Mouse (Mus musculus): ENCODE measurements at regions not wholly inside any gene's neighbourhood (a gene's known extent, or its start where the extent isn't known, plus 50 kb on each side); places are given as distances from the start of the nearest gene placed in this dataset.
A peak's percentile ranks its signal among the peaks of the same experiment; 100 is the strongest.

DNA sequence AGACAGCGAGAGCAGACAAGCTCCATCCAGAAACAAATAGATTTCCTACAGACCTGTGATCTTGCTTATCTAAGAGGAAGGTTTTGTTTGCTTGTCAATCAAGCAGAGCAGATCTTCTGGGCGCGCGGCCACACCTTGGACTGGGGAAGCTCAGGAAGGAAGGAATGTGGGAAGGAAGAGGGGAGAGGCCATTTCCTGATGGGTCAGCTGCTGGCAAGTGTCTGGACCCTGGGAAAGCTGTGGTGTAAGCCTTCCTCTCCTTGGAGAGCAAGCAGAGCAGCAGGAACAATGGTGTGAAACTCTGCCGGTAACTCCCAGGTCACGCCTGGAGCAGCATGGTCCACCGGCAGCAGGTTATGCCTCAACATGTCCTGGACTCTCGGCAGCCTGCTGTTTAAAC is 287.7 kb upstream of the Actbl2 start:
- Histone ChIP-seq H3K9me3 (ENCODE audit: control insufficient read depth, low read length) (no peaks in the 10 kb centered on the region), H3K4me3 (ENCODE audit: low read length) (no peak overlapping the region), H3K27me3 (ENCODE audit: control insufficient read depth, insufficient read depth, low read length) (no peaks in the 10 kb centered on the region), H3K9ac (ENCODE audit: low read depth, low read length) (no peak overlapping the region), H3K4me2 (replicated peaks; ENCODE audit: low read depth, low read length) (0 out of 2 replicates have a peak overlapping the region, but pooled peaks have one; percentile 11), H3K4me1 (ENCODE audit: control insufficient read depth, insufficient read depth, low read length) (peaks cover 10% of the 10 kb centered on the region; the same call in 1 of the 2 replicates), H3K27ac (ENCODE audit: low read depth, low read length) (peak overlapping the region; percentile 48; the same call in 1 of the 2 replicates), H3K36me3 (ENCODE audit: control insufficient read depth, insufficient read depth, low read length) (no peaks in the 10 kb centered on the region)
- peak; percentile 63; the same call in 1 of the 2 replicates for ATAC-seq (ENCODE audit: low FRiP score, low TSS enrichment)
- 28% methylated on average over 8 of the region's 8 CpGs for WGBS

DNA sequence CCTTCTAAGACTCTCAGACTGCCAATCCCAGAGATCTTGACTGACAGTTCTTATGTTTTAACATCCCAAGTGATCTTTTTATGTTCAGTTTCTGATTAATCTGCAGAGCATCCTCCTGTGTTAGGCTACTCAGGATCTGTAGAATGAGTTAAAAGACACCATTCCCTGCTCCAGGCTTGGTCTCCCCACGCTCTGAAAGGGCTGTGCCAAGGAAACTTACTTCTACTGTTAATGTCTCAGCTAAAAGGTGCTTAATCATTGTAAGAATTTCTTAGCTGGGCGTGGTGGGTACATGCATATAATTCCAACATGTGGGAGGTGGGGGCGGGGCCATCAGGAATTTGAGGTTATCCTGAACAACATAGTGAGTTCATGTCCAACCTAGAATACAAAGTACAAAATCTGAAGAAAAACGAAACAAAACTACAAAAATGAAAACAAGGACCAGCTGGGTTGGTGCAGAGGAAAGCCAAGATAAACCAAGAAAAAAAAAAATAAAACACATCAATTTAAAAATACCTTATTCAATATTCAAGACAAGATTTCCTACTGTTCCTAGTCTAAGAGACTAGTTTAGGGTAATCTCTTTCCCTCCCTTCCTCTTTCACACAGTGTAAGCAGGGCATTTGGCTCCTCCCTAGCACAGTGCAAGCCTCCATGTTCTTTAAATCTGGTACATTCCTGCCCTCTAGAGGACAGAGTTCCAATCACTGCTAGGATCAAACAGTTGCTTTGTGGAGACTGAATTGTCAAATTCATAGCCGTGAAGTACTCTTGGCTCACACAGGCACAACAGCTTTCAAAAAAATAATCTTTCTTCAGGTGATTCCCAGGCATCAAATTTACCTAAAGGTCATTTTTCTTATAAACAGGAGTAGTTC is 286.9 kb upstream of the Actbl2 start:
- Histone ChIP-seq H3K9ac (ENCODE audit: low read depth, low read length) (no peak overlapping the region), H3K4me3 (ENCODE audit: low read length) (no peak overlapping the region), H3K27ac (ENCODE audit: low read depth, low read length) (peak overlapping the region; percentile 48; the same call in 1 of the 2 replicates), H3K36me3 (ENCODE audit: control insufficient read depth, insufficient read depth, low read length) (no peaks in the 10 kb centered on the region), H3K4me1 (ENCODE audit: control insufficient read depth, insufficient read depth, low read length) (peaks cover 10% of the 10 kb centered on the region; the same call in 1 of the 2 replicates), H3K4me2 (replicated peaks; ENCODE audit: low read depth, low read length) (no peak overlapping the region), H3K27me3 (ENCODE audit: control insufficient read depth, insufficient read depth, low read length) (no peaks in the 10 kb centered on the region), H3K9me3 (ENCODE audit: control insufficient read depth, low read length) (no peaks in the 10 kb centered on the region)
- WGBS: 39% methylated on average over 5 of the region's 5 CpGs
- ATAC-seq (ENCODE audit: low FRiP score, low TSS enrichment): peak; percentile 96

DNA sequence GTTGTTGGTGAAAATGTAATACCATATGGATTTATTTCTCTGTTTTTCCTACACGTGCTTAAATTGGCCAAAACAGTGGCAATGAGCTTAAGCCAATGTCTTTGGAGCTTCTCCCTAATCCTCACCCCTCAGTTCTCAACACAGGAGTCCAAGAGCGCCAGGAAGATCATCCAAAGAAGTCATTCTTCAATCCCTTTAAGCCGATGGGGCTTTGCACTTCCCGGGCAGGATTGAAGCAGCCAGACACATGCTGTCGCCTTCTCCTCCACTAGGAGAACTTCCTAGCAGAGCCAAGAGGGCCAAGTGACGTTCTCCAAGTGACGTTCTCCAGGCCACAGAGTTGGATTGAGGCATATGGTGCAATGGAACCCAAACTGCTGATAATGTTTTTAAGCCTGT is 286.3 kb upstream of the Actbl2 start:
- H3K27me3 ChIP-seq (ENCODE audit: control insufficient read depth, insufficient read depth, low read length): no peaks in the 10 kb centered on the region
- peaks cover 10% of the 10 kb centered on the region; the same call in 1 of the 2 replicates for H3K4me1 ChIP-seq (ENCODE audit: control insufficient read depth, insufficient read depth, low read length)
- ATAC-seq (ENCODE audit: low FRiP score, low TSS enrichment): no peak
- H3K9ac ChIP-seq (ENCODE audit: low read depth, low read length): no peak overlapping the region
- H3K27ac ChIP-seq (ENCODE audit: low read depth, low read length): no peak overlapping the region
- no peaks in the 10 kb centered on the region for H3K9me3 ChIP-seq (ENCODE audit: control insufficient read depth, low read length)
- H3K4me2 ChIP-seq (replicated peaks; ENCODE audit: low read depth, low read length): no peak overlapping the region
- no peak overlapping the region for H3K4me3 ChIP-seq (ENCODE audit: low read length)
- WGBS: 54% methylated on average over 7 of the region's 7 CpGs
- no peaks in the 10 kb centered on the region for H3K36me3 ChIP-seq (ENCODE audit: control insufficient read depth, insufficient read depth, low read length)

DNA sequence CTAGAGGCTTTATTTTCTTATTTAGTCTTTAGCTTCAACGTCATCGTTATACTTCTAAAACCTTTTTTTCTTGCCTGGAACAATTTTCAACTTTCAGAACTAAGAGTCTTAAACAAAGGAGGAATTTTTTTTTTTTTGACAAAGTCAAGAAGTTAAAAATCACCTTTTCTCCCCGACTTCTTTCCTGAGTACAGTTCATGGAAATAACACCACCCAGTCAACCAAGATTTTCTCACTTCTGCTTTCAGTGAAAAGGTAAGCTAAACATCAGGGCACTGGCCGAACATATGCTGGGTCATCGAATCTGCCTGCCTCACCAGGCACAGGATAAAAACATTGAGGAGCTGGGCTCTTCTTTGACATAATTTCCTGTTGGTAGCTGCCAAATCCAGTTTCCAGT is 277.4 kb upstream of the Actbl2 start:
- Histone ChIP-seq H3K36me3 (ENCODE audit: control insufficient read depth, insufficient read depth, low read length) (no peaks in the 10 kb centered on the region), H3K4me3 (ENCODE audit: low read length) (no peak overlapping the region), H3K9ac (ENCODE audit: low read depth, low read length) (no peak overlapping the region), H3K4me2 (replicated peaks; ENCODE audit: low read depth, low read length) (no peak overlapping the region), H3K4me1 (ENCODE audit: control insufficient read depth, insufficient read depth, low read length) (no peaks in the 10 kb centered on the region), H3K27ac (ENCODE audit: low read depth, low read length) (no peak overlapping the region), H3K9me3 (ENCODE audit: control insufficient read depth, low read length) (no peaks in the 10 kb centered on the region), H3K27me3 (ENCODE audit: control insufficient read depth, insufficient read depth, low read length) (no peaks in the 10 kb centered on the region)
- no peak for ATAC-seq (ENCODE audit: low FRiP score, low TSS enrichment)
- 82% methylated on average over 5 of the region's 5 CpGs for WGBS

DNA sequence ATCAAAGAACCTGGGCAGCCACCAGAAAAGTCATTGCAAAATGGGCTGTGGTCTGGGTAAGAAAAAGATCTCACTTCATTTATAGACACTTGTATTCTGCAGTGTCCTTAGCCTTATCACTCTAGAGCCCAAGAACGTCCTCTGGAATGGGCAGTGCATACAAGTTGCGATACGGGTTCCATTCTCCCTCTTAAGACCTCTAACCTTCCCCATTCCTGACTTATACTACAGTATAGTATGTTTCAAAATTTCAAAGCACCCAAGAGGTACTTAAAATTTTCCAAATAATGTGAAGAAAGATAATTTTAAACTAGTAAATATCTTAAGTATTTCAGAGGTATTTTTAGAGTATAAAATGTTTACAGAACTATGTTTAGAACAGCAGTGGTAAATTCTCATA is 276.8 kb upstream of the Actbl2 start:
- 87% methylated on average over 3 of the region's 3 CpGs for WGBS
- Histone ChIP-seq H3K4me1 (ENCODE audit: control insufficient read depth, insufficient read depth, low read length) (no peaks in the 10 kb centered on the region), H3K27ac (ENCODE audit: low read depth, low read length) (no peak overlapping the region), H3K9me3 (ENCODE audit: control insufficient read depth, low read length) (no peaks in the 10 kb centered on the region), H3K36me3 (ENCODE audit: control insufficient read depth, insufficient read depth, low read length) (no peaks in the 10 kb centered on the region), H3K27me3 (ENCODE audit: control insufficient read depth, insufficient read depth, low read length) (no peaks in the 10 kb centered on the region), H3K4me3 (ENCODE audit: low read length) (no peak overlapping the region), H3K4me2 (replicated peaks; ENCODE audit: low read depth, low read length) (no peak overlapping the region), H3K9ac (ENCODE audit: low read depth, low read length) (no peak overlapping the region)
- ATAC-seq (ENCODE audit: low FRiP score, low TSS enrichment): no peak

DNA sequence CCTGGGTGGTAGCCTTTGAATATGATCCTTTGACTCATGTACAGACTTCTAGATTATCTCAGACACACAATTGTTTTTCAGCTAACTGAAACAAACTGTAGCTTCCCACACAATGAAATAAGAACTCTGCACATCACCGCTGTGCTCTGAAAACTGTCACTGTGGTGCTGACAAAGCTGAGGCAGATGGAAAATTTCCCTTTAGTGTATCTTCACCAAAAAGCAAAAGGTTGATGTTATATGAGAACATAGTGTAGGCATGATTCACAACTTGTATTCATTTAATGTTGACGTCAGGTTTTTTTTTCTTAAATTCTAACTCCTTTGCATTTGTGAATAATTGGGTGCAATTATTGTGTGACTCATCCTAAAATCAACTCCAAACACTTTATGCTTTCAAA is 264.1 kb upstream of the Actbl2 start:
- H3K27me3 ChIP-seq (ENCODE audit: control insufficient read depth, insufficient read depth, low read length): no peaks in the 10 kb centered on the region
- no peaks in the 10 kb centered on the region for H3K9me3 ChIP-seq (ENCODE audit: control insufficient read depth, low read length)
- no peak overlapping the region for H3K4me3 ChIP-seq (ENCODE audit: low read length)
- no peak overlapping the region for H3K9ac ChIP-seq (ENCODE audit: low read depth, low read length)
- no peaks in the 10 kb centered on the region for H3K36me3 ChIP-seq (ENCODE audit: control insufficient read depth, insufficient read depth, low read length)
- H3K27ac ChIP-seq (ENCODE audit: low read depth, low read length): no peak overlapping the region
- H3K4me1 ChIP-seq (ENCODE audit: control insufficient read depth, insufficient read depth, low read length): no peaks in the 10 kb centered on the region
- no peak overlapping the region for H3K4me2 ChIP-seq (replicated peaks; ENCODE audit: low read depth, low read length)
- WGBS: 89% methylated on average over 2 of the region's 2 CpGs
- no peak for ATAC-seq (ENCODE audit: low FRiP score, low TSS enrichment)

DNA sequence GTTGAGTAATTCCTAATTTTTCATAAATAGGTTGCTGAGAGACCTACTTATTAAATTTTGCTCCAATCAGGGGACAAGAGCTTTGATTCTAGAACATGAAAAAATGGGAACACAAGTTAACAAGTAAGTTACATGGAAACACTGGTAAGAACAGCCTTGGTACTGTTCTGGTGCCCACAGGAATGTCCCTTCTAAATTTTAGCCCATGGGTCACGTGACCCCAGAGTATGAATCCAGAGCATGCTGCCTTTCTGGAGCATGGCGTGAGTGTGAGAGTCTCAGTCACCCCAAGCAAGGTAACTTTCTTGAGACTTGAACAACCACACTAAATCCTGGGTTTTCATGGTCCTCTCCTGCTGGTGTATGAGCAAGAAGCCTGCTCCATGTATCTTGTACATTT is 263.7 kb upstream of the Actbl2 start:
- Histone ChIP-seq H3K9me3 (ENCODE audit: control insufficient read depth, low read length) (no peaks in the 10 kb centered on the region), H3K4me1 (ENCODE audit: control insufficient read depth, insufficient read depth, low read length) (no peaks in the 10 kb centered on the region), H3K36me3 (ENCODE audit: control insufficient read depth, insufficient read depth, low read length) (no peaks in the 10 kb centered on the region), H3K27me3 (ENCODE audit: control insufficient read depth, insufficient read depth, low read length) (no peaks in the 10 kb centered on the region), H3K4me3 (ENCODE audit: low read length) (no peak overlapping the region), H3K9ac (ENCODE audit: low read depth, low read length) (no peak overlapping the region), H3K27ac (ENCODE audit: low read depth, low read length) (no peak overlapping the region), H3K4me2 (replicated peaks; ENCODE audit: low read depth, low read length) (no peak overlapping the region)
- ATAC-seq (ENCODE audit: low FRiP score, low TSS enrichment): no peak
- 93% methylated on average over 2 of the region's 2 CpGs for WGBS

DNA sequence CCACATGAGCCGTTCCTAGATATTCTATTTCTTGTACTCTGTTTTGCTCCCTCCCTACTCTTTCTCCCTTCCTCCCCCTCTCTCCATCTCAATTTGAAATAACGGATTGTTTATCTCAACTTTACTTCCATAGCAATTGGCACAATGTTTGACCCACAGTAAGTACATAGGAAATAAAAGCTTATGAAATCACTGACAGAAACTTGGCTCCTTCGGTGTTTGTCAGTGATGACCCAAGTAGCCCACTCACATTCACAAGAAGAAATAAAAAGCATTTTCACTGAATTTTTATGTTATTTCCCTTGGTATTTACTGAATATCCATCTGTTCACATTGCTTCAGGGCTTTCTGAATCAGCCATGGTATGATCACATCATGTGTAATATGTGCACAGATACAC is 260.2 kb upstream of the Actbl2 start:
- Histone ChIP-seq H3K4me1 (ENCODE audit: control insufficient read depth, insufficient read depth, low read length) (no peaks in the 10 kb centered on the region), H3K27me3 (ENCODE audit: control insufficient read depth, insufficient read depth, low read length) (no peaks in the 10 kb centered on the region), H3K4me2 (replicated peaks; ENCODE audit: low read depth, low read length) (no peak overlapping the region), H3K36me3 (ENCODE audit: control insufficient read depth, insufficient read depth, low read length) (no peaks in the 10 kb centered on the region), H3K27ac (ENCODE audit: low read depth, low read length) (no peak overlapping the region), H3K9ac (ENCODE audit: low read depth, low read length) (no peak overlapping the region), H3K9me3 (ENCODE audit: control insufficient read depth, low read length) (no peaks in the 10 kb centered on the region), H3K4me3 (ENCODE audit: low read length) (no peak overlapping the region)
- WGBS: 74% methylated on average over 3 of the region's 3 CpGs
- no peak for ATAC-seq (ENCODE audit: low FRiP score, low TSS enrichment)

DNA sequence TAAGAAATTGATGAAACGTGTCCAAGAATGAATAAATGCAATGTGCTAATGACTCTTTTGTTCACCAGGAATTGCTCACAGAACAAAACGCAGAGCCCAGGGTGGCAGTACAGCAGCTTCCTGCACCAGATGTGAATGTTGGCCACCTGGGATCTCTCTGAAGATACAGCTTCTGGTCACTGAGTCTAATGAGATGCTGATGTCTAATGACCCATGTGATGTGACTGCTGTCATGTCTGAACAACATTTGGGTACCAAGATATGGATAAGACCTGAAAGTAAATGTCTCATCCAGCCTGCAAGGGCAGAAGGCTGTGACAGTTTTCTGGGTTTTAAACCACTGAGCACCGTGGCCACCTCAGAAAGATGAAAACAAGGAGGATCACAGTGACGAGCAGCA is 252.1 kb upstream of the Actbl2 start:
- WGBS: 69% methylated on average over 4 of the region's 4 CpGs

More for the DNA sequence above, 252.1 kb upstream of the Actbl2 start:
- Histone ChIP-seq H3K4me3 (ENCODE audit: low read length) (no peak overlapping the region), H3K4me1 (ENCODE audit: control insufficient read depth, insufficient read depth, low read length) (no peaks in the 10 kb centered on the region), H3K4me2 (replicated peaks; ENCODE audit: low read depth, low read length) (no peak overlapping the region), H3K27ac (ENCODE audit: low read depth, low read length) (no peak overlapping the region), H3K9ac (ENCODE audit: low read depth, low read length) (no peak overlapping the region), H3K9me3 (ENCODE audit: control insufficient read depth, low read length) (no peaks in the 10 kb centered on the region), H3K36me3 (ENCODE audit: control insufficient read depth, insufficient read depth, low read length) (no peaks in the 10 kb centered on the region), H3K27me3 (ENCODE audit: control insufficient read depth, insufficient read depth, low read length) (no peaks in the 10 kb centered on the region)
- ATAC-seq (ENCODE audit: low FRiP score, low TSS enrichment): no peak

Measured in kidney, embryonic 14.5 days (tissue).